In the genomic region with DNA sequence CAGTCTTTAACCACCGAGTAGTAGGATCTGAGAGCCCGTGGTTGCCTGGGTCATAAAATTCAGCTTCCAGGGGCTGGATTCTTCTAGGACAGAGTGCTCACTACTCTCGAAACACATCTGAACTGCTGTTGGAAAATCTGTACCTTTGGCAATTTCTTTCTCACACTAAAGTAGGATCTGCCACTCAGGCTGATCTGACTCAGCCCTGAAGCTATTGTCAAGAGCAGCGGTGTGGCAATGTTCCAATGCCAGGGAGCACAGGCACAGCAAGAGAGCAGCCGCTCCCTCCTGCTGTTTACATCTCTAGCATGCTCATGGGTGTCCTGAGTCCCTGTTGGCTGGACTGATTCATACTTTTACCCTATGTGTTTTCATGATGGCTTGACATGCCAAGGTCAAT, we compare ENCODE assay signal across 10 mouse cellular contexts.
DNase-seq lines count a peak whose midpoint lies in the region; ATAC-seq lines count a peak whose summit lies in the region.
"Had no signal": no experiment of that assay in that cellular context is flagged by ENCODE, and none has a peak within 500 bp of the region (broad histone marks: within the 10 kb centered on the region; RNA-seq: fewer than 3 reads in every experiment).

No protein-coding gene starts in this region.

- H3K27me3 ChIP-seq in kidney, embryonic 15.5 days, result no peaks in the 10 kb centered on the region
- H3K27me3 ChIP-seq in heart, embryonic 12.5 days (replicated peaks), result no peaks in the 10 kb centered on the region

- WGBS in kidney, embryonic 15.5 days, result 47% methylated on average over 5 of the region's 5 CpGs
- WGBS in heart, embryonic 12.5 days, result 63% methylated on average over 5 of the region's 5 CpGs

- no peak for DNase-seq in kidney, adult 11 months
- peak; percentile 90 for DNase-seq in adrenal gland, adult 2 months
- peak; percentile 88 for DNase-seq in lung, postnatal 14 days
- DNase-seq in gastrocnemius, postnatal 4 days (ENCODE audit: low spot score in 2 of 2), result no peak
- DNase-seq in left cerebral cortex, adult 18-20 months (ENCODE audit: low spot score in 2 of 2), result no peak
- DNase-seq: right cerebral cortex, postnatal 14 days had no signal

- H3K4me3 ChIP-seq in kidney, embryonic 15.5 days (replicated peaks), result no peak overlapping the region
- H3K4me3 ChIP-seq in heart, embryonic 12.5 days, result no peak overlapping the region

- no peak overlapping the region for H3K4me2 ChIP-seq in kidney, embryonic 15.5 days
- no peak overlapping the region for H3K4me2 ChIP-seq in heart, embryonic 12.5 days

- H3K36me3 ChIP-seq in kidney, embryonic 15.5 days, result no peaks in the 10 kb centered on the region
- no peaks in the 10 kb centered on the region for H3K36me3 ChIP-seq in heart, embryonic 12.5 days

- H3K9ac ChIP-seq in kidney, embryonic 15.5 days, result no peak overlapping the region
- H3K9ac ChIP-seq in heart, embryonic 12.5 days, result no peak overlapping the region
- H3K9ac ChIP-seq: liver, embryonic 14.5 days had no signal

- ATAC-seq in kidney, embryonic 15.5 days (replicated peaks; ENCODE audit: low FRiP score), result no peak
- no peak for ATAC-seq in heart, embryonic 12.5 days (ENCODE audit: insufficient number of reproducible peaks, low FRiP score)
- no peak for ATAC-seq in erythroblast, adult 5-6 weeks (replicated peaks; ENCODE audit: low FRiP score, poor library complexity, severe bottlenecking)

- H3K4me1 ChIP-seq in kidney, embryonic 15.5 days, result peaks cover 64% of the 10 kb centered on the region
- peaks cover 66% of the 10 kb centered on the region for H3K4me1 ChIP-seq in heart, embryonic 12.5 days (replicated peaks)

- H3K27ac ChIP-seq in kidney, embryonic 15.5 days, result peak overlapping the region; percentile 92
- H3K27ac ChIP-seq in heart, embryonic 12.5 days (ENCODE audit: poor library complexity, severe bottlenecking), result peak overlapping the region; percentile 98
- H3K27ac ChIP-seq: liver, embryonic 14.5 days had no signal

- no peaks in the 10 kb centered on the region for H3K9me3 ChIP-seq in kidney, embryonic 15.5 days (replicated peaks)
- H3K9me3 ChIP-seq in heart, embryonic 12.5 days (replicated peaks), result no peaks in the 10 kb centered on the region

Comparison
In these comparisons a context has a peak if more than half of its experiments do, and no peak if none do; other contexts are left out.
1. DNase-seq: peak in adrenal gland, adult 2 months (single experiment) and lung, postnatal 14 days (single experiment); none in kidney, adult 11 months (single experiment), gastrocnemius, postnatal 4 days (0 of 2) and left cerebral cortex, adult 18-20 months (0 of 2).